Mouse (Mus musculus) midbrain, embryonic 16.5 days (tissue): ENCODE data around the gene Trim26. TPM values are rescaled to one million over a fixed set of nuclear protein-coding genes. Genes with fewer than 3 reads are reported as not detected.

Experiments used
- ATAC-seq: fragments of 200-750 bp; cut with Nextera tagmentation; 2 replicates; pipeline ENCODE4 v1.8.0; 2017; ENCODE audit warnings: moderate TSS enrichment
- H3K27ac ChIP-seq: fragments of 300-500 bp; sonication (generic); 2 replicates; pipeline ENCODE4 v1.5.1; 2014; ENCODE audit warnings: mild to moderate bottlenecking, low read length, mixed read lengths
- H3K27me3 ChIP-seq: fragments of 300-500 bp; sonication (generic); 2 replicates; pipeline ENCODE4 v1.6.1; 2014; ENCODE audit warnings: low read depth, low read length, mixed read lengths; ENCODE audit not compliant: control insufficient read depth, insufficient read depth
- H3K36me3 ChIP-seq: fragments of 300-500 bp; sonication (generic); 2 replicates; pipeline ENCODE4 v1.6.1; 2014; ENCODE audit warnings: mild to moderate bottlenecking, low read length, moderate library complexity, mixed read lengths; ENCODE audit not compliant: control insufficient read depth, insufficient read depth
- H3K4me1 ChIP-seq: fragments of 300-500 bp; sonication (generic); 2 replicates; pipeline ENCODE4 v1.6.1; 2014; ENCODE audit warnings: mild to moderate bottlenecking, low read length, mixed read lengths; ENCODE audit not compliant: control insufficient read depth, insufficient read depth
- H3K4me2 ChIP-seq: fragments of 300-500 bp; sonication (generic); 2 replicates; pipeline ENCODE4 v1.6.1; 2014; ENCODE audit warnings: mild to moderate bottlenecking, low read length, mixed read lengths
- H3K4me3 ChIP-seq: fragments of 300-500 bp; sonication (generic); 2 replicates; pipeline ENCODE4 v1.5.1; 2014; ENCODE audit warnings: low read depth, mild to moderate bottlenecking, low read length, moderate library complexity, mixed read lengths
- H3K9ac ChIP-seq: fragments of 300-500 bp; sonication (generic); 2 replicates; pipeline ENCODE4 v1.6.1; 2014; ENCODE audit warnings: low read depth, low read length, mixed read lengths
- H3K9me3 ChIP-seq: fragments of 300-500 bp; sonication (generic); replicated peaks from 2 replicates; pipeline ENCODE4 v1.6.1; 2014; ENCODE audit warnings: mild to moderate bottlenecking, low read length, mixed read lengths; ENCODE audit not compliant: control insufficient read depth, poor library complexity, severe bottlenecking
- WGBS: fragments of 180-500 bp; shearing (Covaris S2); extraction: QIAGEN DNeasy Blood & Tissue Kit; methylation state at CpG from one replicate; pipeline ENCODE4 v1.1.7; 2014; 5-methylcytosine and 5-hydroxymethylcytosine counted together
- polyA plus RNA-seq: library from polyadenylated mRNA; unstranded; fragments of >200 nt; fragmentation: Nextera tagmentation; extraction: Ambion mirVana; gene quantifications from 2 replicates; pipeline ENCODE4 v1.2.1, GENCODE M21; 2015

Trim26 gene
- polyA plus RNA-seq, 1 experiment from 2014 or later = 48.0 TPM

DNA sequence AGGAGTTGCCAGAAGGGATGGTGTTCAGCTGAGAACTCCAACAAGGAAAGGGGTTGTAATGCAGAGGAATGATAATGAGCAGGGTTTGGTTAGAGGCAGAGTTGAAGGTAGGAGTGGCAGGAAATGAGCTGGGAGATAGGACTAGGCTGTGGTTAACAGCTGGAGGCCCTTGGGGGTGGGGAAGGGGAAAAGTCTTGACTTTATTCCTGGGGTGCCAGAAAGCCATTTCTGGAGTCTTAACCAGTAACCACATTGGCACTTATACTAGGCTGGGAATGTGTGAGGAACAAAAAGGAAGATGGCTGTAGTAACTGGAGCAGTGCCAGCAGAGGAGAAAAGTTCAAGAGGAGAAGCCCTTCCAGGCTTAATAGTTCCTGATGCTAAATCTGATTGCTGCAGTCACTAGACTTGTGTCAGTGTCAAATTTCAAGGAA is 7.4 kb downstream of the Trim26 start:
- Histone ChIP-seq H3K36me3 (no peaks in the 10 kb centered on the region; the same call in 1 of the 2 replicates), H3K9ac (no peak overlapping the region), H3K27ac (no peak overlapping the region), H3K4me3 (no peak overlapping the region), H3K27me3 (no peaks in the 10 kb centered on the region), H3K9me3 (no peaks in the 10 kb centered on the region), H3K4me1 (no peaks in the 10 kb centered on the region; the same call in 1 of the 2 replicates), H3K4me2 (no peak overlapping the region)
- no peak for ATAC-seq

DNA sequence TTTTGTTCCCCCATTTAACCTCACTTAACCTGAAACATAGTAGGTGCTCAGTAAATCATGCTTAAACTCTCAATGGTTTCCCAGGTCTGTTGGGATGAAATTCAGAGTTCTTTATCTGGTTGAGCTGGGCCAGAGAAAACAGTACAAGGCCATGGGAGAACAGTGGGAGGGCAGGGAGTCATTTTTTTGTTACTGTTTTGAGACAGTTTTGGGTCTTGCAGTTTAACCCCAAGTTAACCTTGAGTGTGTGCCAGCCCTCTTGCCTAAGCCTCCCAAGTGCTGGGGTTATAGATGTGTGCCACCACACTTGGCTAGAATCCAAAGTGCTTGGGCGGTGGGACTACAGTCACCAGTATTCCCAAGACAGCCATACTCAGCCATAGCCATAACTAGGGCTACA is 7.8 kb downstream of the Trim26 start:
- Histone ChIP-seq H3K4me2 (no peak overlapping the region), H3K9me3 (no peaks in the 10 kb centered on the region), H3K27ac (no peak overlapping the region), H3K9ac (no peak overlapping the region), H3K4me3 (no peak overlapping the region), H3K36me3 (no peaks in the 10 kb centered on the region; the same call in 1 of the 2 replicates), H3K4me1 (no peaks in the 10 kb centered on the region), H3K27me3 (no peaks in the 10 kb centered on the region)
- 93% methylated on average over 1 of the region's 1 CpGs for WGBS
- ATAC-seq = no peak

DNA sequence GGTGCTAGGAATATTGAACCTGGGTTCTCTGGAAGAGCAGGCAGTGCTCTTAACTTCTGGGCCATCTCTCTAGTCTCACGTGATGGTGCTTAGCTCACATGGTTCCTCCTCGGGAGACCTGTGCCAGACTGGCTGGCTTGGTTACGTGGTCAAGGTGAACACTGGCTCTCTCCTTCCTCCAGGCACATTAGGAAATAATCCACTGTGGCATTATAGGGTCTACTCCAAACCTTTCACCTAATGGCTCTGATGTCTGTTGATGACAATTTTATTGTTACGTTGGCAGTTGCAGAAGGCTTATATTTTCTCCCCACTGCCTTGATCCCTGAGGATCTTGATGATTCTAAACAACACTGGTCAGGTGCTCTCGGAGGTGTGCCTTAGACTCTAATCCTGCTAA is 12.0 kb downstream of the Trim26 start:
- no peaks in the 10 kb centered on the region for H3K27me3 ChIP-seq

DNA sequence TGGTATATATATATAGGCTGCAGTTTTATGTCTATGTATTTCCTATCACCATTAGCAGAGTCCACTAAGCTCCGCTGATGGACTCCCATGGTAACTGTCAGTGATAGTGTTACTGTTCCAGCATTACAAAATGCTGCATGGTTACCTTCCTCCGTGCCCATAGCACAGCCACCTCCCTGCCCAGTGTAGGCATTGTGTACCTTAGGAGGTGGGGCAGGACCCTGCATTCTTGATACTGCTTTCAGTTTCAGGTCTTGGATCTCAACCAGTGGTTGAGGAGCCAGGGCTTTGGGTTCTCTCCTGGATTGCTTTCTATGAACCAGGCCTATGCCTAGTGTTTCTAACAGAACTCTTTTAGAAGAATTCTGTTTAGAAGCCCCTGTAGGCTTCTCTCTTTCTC is 13.1 kb downstream of the Trim26 start:
- Histone ChIP-seq H3K4me3 (no peak overlapping the region), H3K27ac (no peak overlapping the region), H3K9ac (no peak overlapping the region), H3K4me1 (0 out of 2 replicates have a peak, but pooled peaks cover 2% of the 10 kb centered on the region), H3K9me3 (no peaks in the 10 kb centered on the region), H3K36me3 (peaks cover 31% of the 10 kb centered on the region), H3K27me3 (no peaks in the 10 kb centered on the region), H3K4me2 (no peak overlapping the region)
- ATAC-seq = no peak
- 96% methylated on average over 2 of the region's 2 CpGs for WGBS

More for the DNA sequence above, 12.0 kb downstream of the Trim26 start:
- H3K9ac ChIP-seq = no peak overlapping the region
- 86% methylated on average over 5 of the region's 5 CpGs for WGBS
- 0 out of 2 replicates have a peak, but pooled peaks cover 2% of the 10 kb centered on the region for H3K4me1 ChIP-seq
- H3K4me3 ChIP-seq = no peak overlapping the region
- H3K27ac ChIP-seq = no peak overlapping the region
- H3K36me3 ChIP-seq = peaks cover 22% of the 10 kb centered on the region
- H3K4me2 ChIP-seq = no peak overlapping the region
- H3K9me3 ChIP-seq = no peaks in the 10 kb centered on the region
- ATAC-seq = no peak

DNA sequence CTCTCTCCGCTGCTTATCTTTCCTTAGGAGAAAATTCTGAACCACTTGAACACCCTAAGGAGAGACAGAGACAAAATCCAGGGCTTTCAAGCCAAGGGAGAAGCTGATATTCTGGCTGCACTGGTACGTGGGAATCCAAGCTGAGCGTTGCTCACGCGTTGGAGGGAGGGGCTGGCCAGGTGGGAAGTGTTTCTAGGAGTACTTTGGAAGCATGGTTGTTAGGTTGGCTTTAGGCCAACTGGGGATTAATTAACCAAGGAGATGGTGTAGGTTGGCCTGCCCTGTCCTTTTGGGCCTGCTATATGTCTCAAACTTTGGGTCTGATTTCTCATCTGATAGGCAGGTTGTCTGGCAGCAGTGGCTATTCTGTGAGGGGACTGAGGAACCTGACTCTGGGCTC is 14.3 kb downstream of the Trim26 start:
- ATAC-seq = no peak
- no peak overlapping the region for H3K9ac ChIP-seq
- H3K4me2 ChIP-seq = no peak overlapping the region
- H3K36me3 ChIP-seq = peaks cover 43% of the 10 kb centered on the region
- no peaks in the 10 kb centered on the region for H3K27me3 ChIP-seq
- 90% methylated on average over 5 of the region's 5 CpGs for WGBS
- no peak overlapping the region for H3K4me3 ChIP-seq
- H3K9me3 ChIP-seq = no peaks in the 10 kb centered on the region
- H3K27ac ChIP-seq = no peak overlapping the region
- H3K4me1 ChIP-seq = 0 out of 2 replicates have a peak, but pooled peaks cover 2% of the 10 kb centered on the region

DNA sequence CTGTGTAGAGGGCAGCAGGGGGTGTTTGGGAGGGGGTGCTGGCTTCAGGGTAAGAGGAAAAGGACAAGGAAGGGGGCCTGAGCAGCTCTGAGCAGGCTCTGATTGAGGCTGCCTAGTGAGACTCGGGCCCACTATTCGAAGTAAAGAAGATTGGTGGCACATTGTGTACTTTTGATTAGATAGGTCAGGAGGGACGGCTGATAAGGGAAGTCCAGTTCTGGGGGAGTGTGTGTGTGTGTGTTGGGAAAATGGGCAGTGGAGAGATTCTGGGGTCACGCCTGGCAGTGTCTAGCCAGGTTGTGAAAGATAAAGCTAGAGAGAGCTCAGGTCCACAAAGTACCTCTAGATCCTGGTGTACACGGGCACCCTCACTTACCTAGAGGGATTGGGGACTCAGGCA is 14.7 kb downstream of the Trim26 start:
- Histone ChIP-seq H3K9ac (no peak overlapping the region), H3K4me3 (no peak overlapping the region), H3K36me3 (peaks cover 48% of the 10 kb centered on the region), H3K9me3 (no peaks in the 10 kb centered on the region), H3K4me2 (no peak overlapping the region), H3K27me3 (no peaks in the 10 kb centered on the region), H3K27ac (no peak overlapping the region), H3K4me1 (0 out of 2 replicates have a peak, but pooled peaks cover 2% of the 10 kb centered on the region)
- no peak for ATAC-seq
- WGBS = 95% methylated on average over 5 of the region's 5 CpGs

DNA sequence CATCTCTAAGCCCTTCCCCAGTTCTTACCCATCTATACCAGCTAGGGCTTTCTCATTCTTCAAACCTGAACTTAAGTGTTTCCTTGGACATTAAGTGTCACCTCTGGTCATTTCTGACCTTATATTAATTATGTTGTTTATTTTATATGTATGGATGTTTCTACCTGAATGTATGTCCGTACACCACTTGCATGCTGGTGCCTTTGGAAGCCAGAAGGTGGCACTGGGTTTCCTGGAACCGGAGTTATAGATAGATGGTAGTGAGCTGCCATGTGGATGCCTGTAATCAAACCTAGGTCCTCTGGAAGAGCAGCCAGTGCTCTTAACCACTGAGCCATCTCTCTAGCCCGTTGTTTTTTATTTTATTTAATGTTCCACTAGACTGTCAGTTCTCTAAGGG is 18.6 kb downstream of the Trim26 start:
- H3K4me2 ChIP-seq = no peak overlapping the region
- no peak overlapping the region for H3K27ac ChIP-seq
- ATAC-seq = no peak
- H3K27me3 ChIP-seq = no peaks in the 10 kb centered on the region
- no peak overlapping the region for H3K4me3 ChIP-seq
- peaks cover 71% of the 10 kb centered on the region for H3K36me3 ChIP-seq
- 0 out of 2 replicates have a peak, but pooled peaks cover 2% of the 10 kb centered on the region for H3K4me1 ChIP-seq
- 97% methylated on average over 3 of the region's 3 CpGs for WGBS
- H3K9ac ChIP-seq = no peak overlapping the region
- no peaks in the 10 kb centered on the region for H3K9me3 ChIP-seq

DNA sequence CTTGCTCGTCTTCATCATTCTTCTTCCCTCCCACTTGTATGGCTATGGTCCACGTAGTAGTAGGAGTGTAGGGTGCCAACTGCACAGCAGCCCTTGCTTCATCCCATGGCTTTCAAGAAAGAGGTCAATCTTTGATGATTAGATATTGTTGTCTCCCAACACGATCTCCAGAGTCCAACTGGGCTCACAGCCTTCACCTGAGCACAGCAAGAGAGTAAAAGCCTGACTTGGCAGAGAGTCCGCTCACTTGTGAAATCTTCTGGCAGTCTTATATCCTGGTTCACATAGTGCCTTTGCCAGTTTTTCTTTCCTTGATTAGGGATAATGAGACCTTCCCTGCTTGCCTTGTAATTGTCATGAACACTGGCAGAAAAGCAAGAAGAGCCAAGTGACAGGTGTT is 19.3 kb downstream of the Trim26 start:
- 95% methylated on average over 4 of the region's 4 CpGs for WGBS
- ATAC-seq = no peak
- no peak overlapping the region for H3K4me3 ChIP-seq
- no peaks in the 10 kb centered on the region for H3K9me3 ChIP-seq
- H3K4me1 ChIP-seq = 0 out of 2 replicates have a peak, but pooled peaks cover 1% of the 10 kb centered on the region
- no peak overlapping the region for H3K4me2 ChIP-seq
- H3K36me3 ChIP-seq = peaks cover 68% of the 10 kb centered on the region
- H3K27me3 ChIP-seq = no peaks in the 10 kb centered on the region
- H3K9ac ChIP-seq = no peak overlapping the region
- H3K27ac ChIP-seq = no peak overlapping the region

DNA sequence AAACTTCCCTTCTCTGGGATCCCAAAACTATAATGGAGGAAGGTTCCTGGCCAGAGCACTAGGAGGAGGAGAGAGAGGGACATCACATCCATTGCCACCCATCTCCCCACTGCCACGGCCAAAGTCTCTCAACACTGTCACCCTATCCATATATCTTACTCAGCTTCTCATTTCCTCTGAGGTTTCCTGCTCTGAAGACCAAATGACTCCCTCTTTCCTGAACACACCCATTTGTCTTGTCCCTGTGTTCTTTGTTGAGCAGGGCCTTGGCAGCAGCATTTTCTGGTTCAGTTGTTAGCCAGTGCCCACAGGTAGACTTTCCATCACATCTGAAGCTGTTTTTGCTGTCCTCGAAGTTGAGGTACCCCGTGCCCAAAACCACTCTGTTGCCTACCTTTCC is 21.2 kb downstream of the Trim26 start:
- no peaks in the 10 kb centered on the region for H3K4me1 ChIP-seq
- H3K4me3 ChIP-seq = no peak overlapping the region
- H3K36me3 ChIP-seq = peaks cover 51% of the 10 kb centered on the region
- H3K4me2 ChIP-seq = no peak overlapping the region
- no peaks in the 10 kb centered on the region for H3K27me3 ChIP-seq
- H3K9me3 ChIP-seq = no peaks in the 10 kb centered on the region
- no peak for ATAC-seq
- no peak overlapping the region for H3K27ac ChIP-seq
- no peak overlapping the region for H3K9ac ChIP-seq
- 98% methylated on average over 3 of the region's 3 CpGs for WGBS
